Mouse (Mus musculus) neural tube, embryonic 10.5 days (tissue): ENCODE measurements around the gene Cdk5rap2.

Experiments used
- DNase-seq: peaks from one replicate; pipeline ENCODE4 v3.0.0-alpha.2; 2017; ENCODE audit warnings: low spot score; ENCODE audit errors: extremely low spot score

Cdk5rap2 gene

DNA sequence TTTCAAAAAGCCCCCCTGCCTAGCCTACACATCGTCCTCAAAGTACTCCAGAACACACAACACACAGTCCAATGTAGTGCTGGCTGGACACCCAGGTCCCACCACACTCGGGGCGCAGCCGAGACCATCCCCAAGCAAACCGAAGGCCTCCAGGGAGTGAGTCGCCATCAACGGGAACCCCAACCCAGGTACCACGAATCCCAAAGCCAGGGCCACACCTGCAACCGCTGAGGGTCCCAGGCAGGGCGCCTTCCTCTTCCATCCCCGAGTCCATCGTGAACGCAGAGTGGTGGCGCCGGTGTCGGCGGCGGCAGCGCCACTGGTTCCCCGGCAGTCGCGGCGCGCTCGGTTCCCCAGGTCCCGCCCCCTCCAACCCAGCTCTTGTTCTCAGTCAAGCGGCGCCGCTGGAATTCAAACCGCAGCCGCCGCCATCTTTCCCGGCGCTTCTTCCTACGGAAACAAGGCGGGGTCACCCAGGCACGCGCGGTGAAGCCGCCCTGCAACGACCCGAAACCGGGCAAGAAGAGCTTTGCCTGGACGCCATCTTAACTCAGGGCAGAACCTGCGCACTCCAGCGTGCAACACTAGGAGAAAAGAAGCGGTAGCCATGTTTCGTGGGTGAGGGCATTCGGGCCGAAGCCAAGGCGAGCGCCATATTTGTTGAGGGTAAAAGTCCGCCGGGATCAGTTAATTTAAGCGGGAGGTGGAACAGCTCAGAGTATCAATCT is at the start of gene Cdk5rap2:
Cdk5rap2 (minus strand) TSS at position 450 of the 728 bp plus-strand sequence.
- peak; percentile 97 for DNase-seq

DNA sequence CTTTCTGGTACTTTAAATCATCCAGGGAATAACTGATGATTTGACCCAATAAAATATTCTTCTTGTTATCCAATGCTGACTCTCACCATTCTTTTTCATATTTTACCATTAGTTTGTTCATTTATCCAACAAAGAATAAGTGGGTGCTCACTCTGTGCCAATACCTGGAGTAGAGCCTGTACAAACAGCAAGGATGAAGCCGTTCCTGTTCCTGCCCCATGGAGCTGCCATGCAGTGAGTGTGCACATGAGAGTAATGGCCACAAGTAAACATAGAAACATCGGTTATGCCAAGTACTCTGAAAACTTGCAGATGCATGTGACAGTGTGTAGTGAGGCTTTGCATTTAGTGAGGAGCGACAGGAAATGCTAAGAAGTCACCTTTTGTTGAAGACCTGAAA is 41.9 kb upstream of the Cdk5rap2 start:
- DNase-seq, result no peak

DNA sequence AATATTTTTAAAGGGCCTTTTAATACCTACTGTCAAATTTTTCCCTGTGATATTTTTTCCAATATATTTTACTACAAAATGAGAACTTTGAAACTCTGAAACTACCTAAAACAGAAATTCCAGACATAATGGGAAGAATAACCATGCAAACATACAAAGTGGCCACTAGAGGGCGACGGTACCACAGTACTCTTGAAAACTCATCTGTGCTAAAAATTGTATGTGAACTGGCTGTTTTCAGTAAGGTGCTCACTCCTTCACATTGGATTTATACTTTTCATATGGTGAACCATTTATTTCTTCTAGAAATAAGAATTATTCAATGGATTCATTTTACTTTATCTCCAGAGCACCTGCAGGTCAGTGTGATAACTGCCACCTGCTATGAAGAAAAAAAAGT is 41.5 kb upstream of the Cdk5rap2 start:
- DNase-seq, result peak; percentile 22

DNA sequence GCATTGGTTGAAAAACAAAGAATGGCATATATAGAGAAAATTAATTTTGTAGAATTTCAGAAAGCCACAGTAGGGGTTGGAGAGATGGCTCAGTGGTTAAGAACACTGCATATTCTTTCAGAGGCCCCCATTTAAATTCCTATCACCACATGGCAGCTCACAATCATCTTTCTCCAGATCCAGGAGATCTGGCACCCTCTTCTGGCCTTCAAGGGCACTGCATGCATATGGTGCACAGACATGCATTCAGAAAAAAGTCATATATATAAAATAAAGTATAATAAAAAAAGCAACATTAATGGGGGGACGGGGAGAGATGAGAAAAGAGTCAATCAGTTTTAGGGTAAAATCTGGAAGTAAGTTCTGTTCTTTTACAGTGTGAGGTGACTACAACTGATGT is 39.4 kb upstream of the Cdk5rap2 start:
- DNase-seq, result no peak

GRCm38 (mm10) chr4:70446774-70447173 is 36.5 kb upstream of the Cdk5rap2 start:
- no peak for DNase-seq

GRCm38 (mm10) chr4:70420202-70420601 is 10.0 kb upstream of the Cdk5rap2 start:
- DNase-seq, result no peak

DNA sequence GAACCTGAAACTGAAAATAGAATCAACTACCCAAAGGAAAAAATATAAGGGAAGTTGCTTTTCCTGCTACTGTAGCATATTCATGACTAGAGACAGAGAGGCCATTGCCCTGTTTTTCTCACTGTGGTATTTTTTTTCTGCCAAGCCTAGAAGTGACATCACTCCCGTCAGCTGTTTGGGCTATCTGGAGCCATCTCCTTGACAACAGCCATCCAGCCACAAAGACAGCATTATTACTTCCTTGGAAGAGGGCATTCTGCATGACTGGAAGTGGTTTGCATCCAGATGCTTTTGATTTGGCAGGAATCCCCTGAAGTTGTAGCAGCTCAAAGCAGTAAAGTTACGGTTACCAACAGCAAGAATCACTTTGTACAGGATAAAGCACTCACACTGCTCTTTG is 1.9 kb upstream of the Cdk5rap2 start:
- peak; percentile 31 for DNase-seq

DNA sequence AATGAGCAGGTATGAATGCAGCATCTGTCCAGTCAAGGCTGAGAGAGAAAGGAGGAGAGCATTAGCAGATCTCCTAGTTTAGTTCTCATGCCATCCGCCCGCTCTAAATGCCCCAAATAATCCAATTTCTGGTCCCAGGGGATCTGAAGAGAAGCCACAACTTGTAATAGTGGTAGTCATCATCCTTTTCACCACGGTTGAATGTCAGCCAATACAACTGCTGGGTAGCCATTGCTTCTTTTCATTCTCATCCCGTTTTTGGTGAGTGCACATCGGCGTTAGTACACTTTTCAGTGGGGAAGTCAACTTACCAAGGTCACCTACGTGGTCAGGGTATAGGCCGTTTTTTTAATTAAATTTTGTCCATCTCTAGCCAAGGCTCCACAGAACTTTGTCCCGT is 787 bp downstream of the Cdk5rap2 start:
- DNase-seq, result no peak

DNA sequence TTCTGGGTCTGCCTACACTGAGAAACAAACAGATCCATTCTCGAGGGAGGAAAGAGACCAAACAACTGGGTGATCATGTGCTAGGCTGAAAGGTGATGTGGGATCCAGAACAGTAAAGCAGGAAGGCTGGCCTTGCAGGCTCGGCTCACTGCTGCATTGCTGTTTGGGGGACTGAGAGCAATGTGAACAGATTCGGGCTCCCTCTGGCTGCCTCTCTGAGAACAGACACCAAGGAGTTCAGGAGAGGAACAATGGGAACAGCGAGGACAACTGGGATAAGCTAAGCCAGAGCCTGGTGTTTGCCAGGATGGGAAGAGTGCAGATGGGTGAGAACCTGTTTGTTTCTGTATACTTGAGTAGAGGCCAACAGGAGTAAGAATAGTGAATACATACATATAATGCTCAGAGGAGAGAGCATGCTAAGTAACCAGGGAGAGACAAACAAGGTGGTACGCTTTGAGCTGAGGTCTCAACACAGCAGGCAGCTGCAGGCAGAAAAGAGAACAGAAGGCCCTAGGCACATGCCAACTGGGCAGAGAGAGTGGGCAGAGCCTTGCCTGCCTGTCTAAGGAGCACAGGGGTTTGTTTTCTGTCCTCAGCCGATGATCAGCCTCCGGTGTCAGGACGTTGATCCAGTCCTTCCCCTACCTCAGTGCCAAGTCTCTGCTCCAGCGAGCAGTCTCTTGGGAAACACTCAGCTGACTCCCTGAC is 8.0 kb downstream of the Cdk5rap2 start:
- no peak for DNase-seq

GRCm38 (mm10) chr4:70399476-70399875 is 10.8 kb downstream of the Cdk5rap2 start:
- no peak for DNase-seq

- no peak for DNase-seq
These were observed 11.2 kb downstream of the Cdk5rap2 start for GRCm38 (mm10) chr4:70399074-70399473.

DNA sequence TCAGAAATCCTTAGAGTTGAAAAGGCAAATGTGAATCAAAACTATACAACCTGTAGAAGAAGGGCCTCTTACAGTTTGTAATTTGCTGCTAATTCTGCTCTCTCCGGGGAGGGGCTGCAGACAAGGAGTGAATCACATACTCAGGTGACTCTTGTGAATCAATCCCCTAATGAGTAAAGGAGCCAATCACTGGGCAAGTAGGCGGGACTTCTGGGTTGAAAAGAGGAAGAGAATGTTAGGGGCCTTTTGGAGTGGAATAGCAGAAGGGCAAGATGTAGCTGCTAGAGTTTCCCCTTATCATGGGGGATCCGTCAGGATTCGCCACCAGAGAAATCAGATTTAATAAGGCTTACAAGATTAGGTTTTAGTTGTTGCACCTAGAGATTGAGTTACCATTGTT is 12.2 kb downstream of the Cdk5rap2 start:
- no peak for DNase-seq

DNA sequence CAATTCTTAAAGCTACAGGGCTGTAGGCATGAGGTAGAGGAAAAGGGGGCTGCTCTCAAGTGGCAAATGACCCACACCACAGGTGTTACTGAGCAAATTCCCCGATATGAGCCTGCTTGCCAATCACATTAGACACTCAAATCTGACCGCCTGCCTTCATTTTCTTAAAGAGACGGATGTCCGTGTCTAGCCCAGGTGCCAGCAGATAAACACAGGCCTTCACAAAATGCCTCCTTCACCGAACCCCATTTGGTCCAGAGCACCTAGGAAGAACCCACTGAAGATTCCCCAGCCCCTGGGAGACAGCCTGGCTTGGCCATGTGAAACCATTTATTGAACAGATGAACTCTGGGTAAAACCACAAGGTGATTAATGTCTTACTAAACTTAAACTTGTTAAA is 13.5 kb downstream of the Cdk5rap2 start:
- DNase-seq, result no peak

DNA sequence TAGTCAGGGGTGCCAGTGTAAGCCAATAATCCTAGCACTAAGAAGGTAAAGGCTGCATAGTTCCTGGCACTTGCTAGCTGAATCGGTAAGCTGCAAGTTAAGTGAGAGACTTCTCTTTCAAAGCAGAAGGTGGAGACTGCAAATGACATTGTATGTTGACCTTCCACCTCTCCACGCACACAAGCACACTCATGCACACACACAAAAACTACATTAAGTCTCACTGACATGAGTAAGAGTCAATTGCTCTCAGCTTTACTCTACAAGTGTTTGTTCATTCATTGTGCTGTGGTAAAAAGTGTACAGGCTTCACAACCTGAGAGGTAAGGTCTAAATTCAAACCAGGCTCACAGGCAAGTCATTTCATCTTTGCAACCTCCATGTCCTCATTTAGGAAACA is 15.5 kb downstream of the Cdk5rap2 start:
- DNase-seq, result no peak

DNA sequence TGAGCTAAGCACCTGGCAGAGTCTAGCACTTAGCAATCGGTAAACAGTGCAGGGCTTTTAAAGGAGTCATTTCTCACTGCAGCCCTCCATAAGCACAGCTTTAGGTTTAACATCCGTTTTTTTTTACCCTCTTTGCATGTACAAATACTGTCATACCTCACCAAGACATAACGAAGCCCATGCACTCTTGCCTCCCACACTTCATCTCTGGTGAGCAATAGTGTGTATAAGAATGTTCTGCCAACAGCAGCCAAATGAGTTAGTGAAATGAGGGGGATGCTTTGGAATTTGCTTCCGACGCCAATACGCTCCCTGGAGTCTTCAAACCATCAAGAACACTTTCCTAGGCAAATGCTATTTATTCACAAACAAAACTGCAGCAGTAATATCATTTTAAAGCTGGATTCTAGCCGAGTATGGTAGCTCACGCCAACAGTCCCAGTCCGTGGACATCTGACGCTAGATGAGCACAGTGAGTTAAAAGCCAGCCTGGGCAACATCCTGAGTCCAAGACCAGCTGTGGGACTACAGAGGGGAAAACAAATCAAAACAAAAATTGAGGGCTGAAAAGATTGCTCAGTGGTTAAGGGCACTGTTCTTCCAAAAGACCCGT is 18.4 kb downstream of the Cdk5rap2 start:
- no peak for DNase-seq

- DNase-seq, result no peak
These were observed 19.2 kb downstream of the Cdk5rap2 start for GRCm38 (mm10) chr4:70391073-70391472.

DNA sequence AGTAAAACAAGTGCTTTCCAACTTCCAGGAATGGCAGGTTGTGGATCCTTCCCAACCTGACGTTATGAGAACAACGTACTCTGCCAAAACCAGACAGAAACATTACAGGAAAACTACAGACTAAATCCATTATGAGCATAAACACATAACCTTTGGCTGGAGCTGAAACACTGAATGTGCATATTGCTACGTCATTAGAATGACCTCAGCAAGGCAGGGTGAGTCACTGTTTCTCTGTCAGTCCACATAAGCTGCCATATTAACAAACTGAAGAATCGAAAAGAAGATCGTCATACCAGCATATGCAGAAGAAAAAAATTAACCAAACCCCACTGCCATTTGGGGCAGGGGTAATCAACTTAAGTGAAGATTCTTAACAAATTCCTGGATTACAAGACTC is 24.0 kb downstream of the Cdk5rap2 start:
- DNase-seq, result no peak

GRCm38 (mm10) chr4:70377359-70377758 is 32.9 kb downstream of the Cdk5rap2 start:
- no peak for DNase-seq

GRCm38 (mm10) chr4:70365061-70365858 is 45.0 kb downstream of the Cdk5rap2 start:
- DNase-seq, result no peak

DNA sequence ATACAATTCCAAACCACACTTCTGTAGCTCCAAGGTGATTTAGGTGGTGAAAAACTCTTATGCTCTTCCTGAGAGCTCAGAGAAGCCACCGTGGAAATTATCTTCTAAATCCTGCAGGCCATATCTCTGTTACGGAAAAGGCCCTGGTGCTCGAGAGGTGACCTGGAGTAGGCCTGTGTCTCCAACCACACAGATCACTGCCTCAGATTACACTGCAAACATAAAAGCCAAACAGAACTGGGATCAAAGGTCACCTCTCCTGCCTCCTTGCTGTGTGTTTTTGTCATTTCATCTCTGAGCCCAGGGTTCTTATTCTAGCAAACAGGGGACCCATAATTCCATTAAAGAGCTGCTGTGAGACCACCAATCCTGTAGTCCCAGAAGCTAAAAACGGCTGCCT is 48.9 kb downstream of the Cdk5rap2 start:
- no peak for DNase-seq

DNA sequence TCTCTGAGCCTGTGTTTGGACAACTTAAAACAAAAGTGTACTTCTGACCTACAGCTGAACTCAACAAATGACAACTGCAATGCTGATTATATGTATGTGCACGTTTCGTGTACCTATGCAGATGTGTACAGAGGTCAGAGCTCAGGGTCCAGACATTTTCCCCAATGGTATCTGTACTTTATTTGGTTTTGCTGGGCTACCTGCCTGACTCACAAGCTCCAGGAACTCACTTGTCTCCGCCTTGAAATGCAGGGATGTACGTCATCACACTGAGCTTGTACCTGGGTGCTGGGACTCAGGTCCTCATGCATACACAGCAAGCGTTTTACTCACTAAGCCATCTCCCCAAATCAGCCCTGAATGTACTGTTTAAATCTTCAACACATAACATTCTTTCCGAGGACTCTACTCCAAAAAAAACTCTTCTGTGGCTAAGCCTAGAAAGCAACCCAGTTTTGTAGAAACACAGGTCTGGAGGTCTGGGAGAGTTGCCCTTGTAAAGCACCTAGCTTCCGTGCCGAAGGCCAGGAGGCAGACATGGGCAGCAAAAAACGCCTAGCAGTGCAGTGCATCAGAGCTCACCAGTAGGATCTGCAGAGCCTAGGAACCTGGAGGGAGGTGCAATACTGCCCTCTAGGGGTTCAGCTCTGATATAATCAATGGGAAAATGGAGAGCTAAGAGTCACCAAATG is 54.4 kb downstream of the Cdk5rap2 start:
- peak; percentile 38 for DNase-seq
